Mouse (Mus musculus) lung, postnatal 0 days (tissue): ENCODE data around the gene Pprc1.

Source experiments
- CTCF ChIP-seq: IDR thresholded peaks from 2 replicates; pipeline ENCODE4 v1.5.1; 2016; ENCODE audit warnings: antibody characterized with exemption, mild to moderate bottlenecking
- EP300 ChIP-seq: IDR thresholded peaks from 2 replicates; pipeline ENCODE4 v1.6.1; 2016; ENCODE audit warnings: antibody characterized with exemption, mild to moderate bottlenecking, control low read depth

GRCm38 (mm10) chr19:46043380-46043779 is 1.3 kb upstream of the Pprc1 start:
- TF ChIP-seq EP300 (no peak), CTCF (no peak)
